Mouse (Mus musculus): ENCODE measurements around the gene Mrap2. TPM values are rescaled to one million over a fixed set of nuclear protein-coding genes. Genes with fewer than 3 reads are reported as not detected.
"Not testable (repeated sequence)": the region's sequence is repeated elsewhere in the genome, so short reads cannot be mapped to it uniquely, and the experiment has no call there.

Mrap2 gene
- polyA plus RNA-seq, 1 experiment = 0.02 TPM

DNA sequence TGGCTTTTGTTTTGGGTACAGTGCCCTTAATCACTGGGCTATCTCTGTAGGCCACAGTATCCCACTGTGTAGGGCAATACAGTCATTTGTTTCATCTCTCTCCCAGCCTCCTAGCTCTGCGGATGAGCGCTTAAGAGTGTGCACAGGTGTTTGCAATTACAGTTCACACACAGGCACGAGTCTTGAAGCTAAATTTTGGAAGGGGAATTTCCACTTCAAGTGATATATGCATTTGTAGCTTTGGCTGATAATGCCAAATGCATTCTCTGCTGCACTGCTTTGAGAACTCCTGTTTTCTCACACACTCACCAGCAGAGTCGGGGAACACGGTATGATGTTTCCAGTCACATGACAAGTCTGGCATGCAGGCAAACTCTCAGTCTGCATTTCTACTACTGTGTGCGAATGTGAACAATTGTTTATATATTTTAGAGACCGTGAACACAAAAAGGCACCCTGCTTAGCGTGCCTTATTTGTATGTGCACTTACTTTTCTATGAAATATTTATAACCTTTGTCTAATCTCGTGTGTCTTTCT is 22.1 kb upstream of the Mrap2 start:
- H3ac ChIP-seq (ENCODE audit: control insufficient read depth, insufficient read length) = no peak overlapping the region
- H3K27me3 ChIP-seq (ENCODE audit: control insufficient read depth, insufficient read depth, insufficient read length) = peaks cover 5% of the 10 kb centered on the region
- H3K79me2 ChIP-seq (ENCODE audit: control insufficient read depth, insufficient read depth) = no peaks in the 10 kb centered on the region
- no peak overlapping the region for H3K4me2 ChIP-seq (ENCODE audit: low read depth)
- H3K4me3 ChIP-seq = no peak overlapping the region
- TF ChIP-seq POLR2A (IDR thresholded peaks at IDR 0.05; ENCODE audit: insufficient read length, low read depth) (no peak), SRF (IDR thresholded peaks at IDR 0.05; ENCODE audit: control insufficient read depth, insufficient read length, low read depth) (no peak), TCF3 (IDR thresholded peaks at IDR 0.05; ENCODE audit: insufficient read length, low read depth) (no peak), TCF12 (IDR thresholded peaks at IDR 0.05; ENCODE audit: insufficient read depth, poor library complexity, severe bottlenecking) (no peak), MAX (IDR thresholded peaks at IDR 0.05; ENCODE audit: low read depth) (no peak), MYOD1 (IDR thresholded peaks at IDR 0.05; ENCODE audit: control insufficient read depth in 1 of 3, insufficient read length in 2 of 3, low read depth in 2 of 3) (no peak), MYOG (IDR thresholded peaks at IDR 0.05; ENCODE audit: control insufficient read depth in 1 of 3, insufficient read depth in 1 of 3, insufficient read length in 2 of 3, low read depth in 2 of 3) (no peak), CEBPB (IDR thresholded peaks at IDR 0.05; ENCODE audit: insufficient read depth, poor library complexity, severe bottlenecking) (no peak), REST (IDR thresholded peaks at IDR 0.05; ENCODE audit: insufficient read depth, insufficient read length) (no peak), E2F4 (IDR thresholded peaks at IDR 0.05; ENCODE audit: insufficient read depth) (no peak), POLR2AphosphoS2 (IDR thresholded peaks at IDR 0.05; ENCODE audit: insufficient read length, low read depth) (no peak)
- no peaks in the 10 kb centered on the region for H3K36me3 ChIP-seq (ENCODE audit: control insufficient read depth, insufficient read depth)

GRCm38 (mm10) chr9:87127046-87127445 is 17.1 kb upstream of the Mrap2 start:
- H3K27me3 ChIP-seq (ENCODE audit: control insufficient read depth, insufficient read depth, insufficient read length); H3K4me3 ChIP-seq; H3K79me2 ChIP-seq (ENCODE audit: control insufficient read depth, insufficient read depth); H3ac ChIP-seq (ENCODE audit: control insufficient read depth, insufficient read length); H3K4me2 ChIP-seq (ENCODE audit: low read depth); H3K36me3 ChIP-seq (ENCODE audit: control insufficient read depth, insufficient read depth): not testable (repeated sequence)

DNA sequence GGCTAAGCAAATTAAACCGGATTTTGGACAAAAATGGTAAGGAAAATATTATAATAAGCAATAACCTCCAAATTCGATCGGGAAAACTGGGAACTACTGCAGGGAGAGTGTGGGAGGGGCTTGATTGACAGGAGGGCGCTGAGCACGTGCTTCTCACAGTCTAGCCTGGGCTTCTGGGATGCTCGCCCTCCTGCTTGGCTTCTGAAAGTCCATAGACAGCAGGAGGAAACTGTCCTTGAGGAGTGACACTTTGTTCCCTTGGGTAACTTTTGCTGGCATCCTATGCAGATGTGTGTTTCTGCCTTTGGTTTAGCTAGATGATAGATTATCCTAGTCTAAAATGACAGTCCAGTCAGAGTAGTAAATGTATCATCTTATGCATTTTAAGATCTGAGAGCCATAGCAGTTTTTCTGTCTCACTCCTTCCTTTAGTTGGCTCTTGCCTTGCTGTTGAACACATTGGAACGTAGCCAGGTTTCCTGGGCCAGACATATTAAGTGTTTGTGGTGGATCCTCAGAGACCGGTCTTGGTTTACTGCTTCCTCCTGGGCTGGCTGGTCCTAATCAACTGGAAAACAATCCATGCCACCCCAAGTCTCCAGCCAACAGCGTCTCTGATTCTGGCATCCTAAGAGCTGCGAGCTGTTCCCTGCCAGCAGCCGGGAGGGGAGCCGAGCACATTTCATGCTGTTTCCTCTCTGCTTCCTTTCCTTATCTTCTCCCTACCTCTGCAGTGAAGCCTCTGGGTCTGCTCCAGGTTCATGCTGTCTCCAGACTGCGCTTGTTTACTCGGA is 8.1 kb upstream of the Mrap2 start:
- TF ChIP-seq SRF (IDR thresholded peaks at IDR 0.05; ENCODE audit: control insufficient read depth, insufficient read length, low read depth) (no peak), USF1 (IDR thresholded peaks at IDR 0.05; ENCODE audit: low read depth) (no peak), CEBPB (IDR thresholded peaks at IDR 0.05; ENCODE audit: insufficient read depth, poor library complexity, severe bottlenecking) (no peak), POLR2AphosphoS2 (IDR thresholded peaks at IDR 0.05; ENCODE audit: insufficient read length, low read depth) (no peak), MAX (IDR thresholded peaks at IDR 0.05; ENCODE audit: low read depth) (no peak), MYOD1 (IDR thresholded peaks at IDR 0.05; ENCODE audit: control insufficient read depth in 1 of 3, insufficient read length in 2 of 3, low read depth in 2 of 3) (no peak), E2F4 (IDR thresholded peaks at IDR 0.05; ENCODE audit: insufficient read depth) (no peak), TCF12 (IDR thresholded peaks at IDR 0.05; ENCODE audit: insufficient read depth, poor library complexity, severe bottlenecking) (no peak), POLR2A (IDR thresholded peaks at IDR 0.05; ENCODE audit: insufficient read length, low read depth) (no peak), MYOG (IDR thresholded peaks at IDR 0.05; ENCODE audit: control insufficient read depth in 1 of 3, insufficient read depth in 1 of 3, insufficient read length in 2 of 3, low read depth in 2 of 3) (no peak), REST (IDR thresholded peaks at IDR 0.05; ENCODE audit: insufficient read depth, insufficient read length) (no peak), TCF3 (IDR thresholded peaks at IDR 0.05; ENCODE audit: insufficient read length, low read depth) (no peak)
- no peaks in the 10 kb centered on the region for H3K79me2 ChIP-seq (ENCODE audit: control insufficient read depth, insufficient read depth)
- no peak overlapping the region for H3K4me3 ChIP-seq
- H3K4me2 ChIP-seq (ENCODE audit: low read depth) = no peak overlapping the region
- no peak overlapping the region for H3ac ChIP-seq (ENCODE audit: control insufficient read depth, insufficient read length)
- peaks cover 21% of the 10 kb centered on the region for H3K27me3 ChIP-seq (ENCODE audit: control insufficient read depth, insufficient read depth, insufficient read length)
- H3K36me3 ChIP-seq (ENCODE audit: control insufficient read depth, insufficient read depth) = no peaks in the 10 kb centered on the region

DNA sequence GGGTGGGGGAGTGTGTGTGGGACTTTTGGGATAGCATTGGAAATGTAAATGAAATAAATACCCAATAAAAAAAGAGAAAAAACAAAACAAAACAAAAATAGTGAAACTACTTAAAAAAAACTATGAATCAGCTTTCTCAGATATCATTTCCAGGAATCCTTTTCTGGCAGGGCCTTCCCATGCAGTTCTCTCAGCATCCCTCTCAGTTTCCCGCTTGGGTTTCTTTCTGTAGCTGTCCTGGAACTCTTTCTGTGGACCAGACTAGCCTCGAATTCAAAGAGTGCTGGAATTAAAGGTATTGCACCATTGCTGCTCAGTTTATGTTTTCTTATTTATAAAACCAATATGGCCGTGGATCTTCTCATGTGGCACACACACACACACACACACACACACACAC is 1.0 kb upstream of the Mrap2 start:
- Histone ChIP-seq H3K79me2 (ENCODE audit: control insufficient read depth, insufficient read depth) (no peaks in the 10 kb centered on the region), H3K36me3 (ENCODE audit: control insufficient read depth, insufficient read depth) (no peaks in the 10 kb centered on the region), H3K4me3 (no peak overlapping the region), H3K27me3 (ENCODE audit: control insufficient read depth, insufficient read depth, insufficient read length) (peaks cover 43% of the 10 kb centered on the region), H3K4me2 (ENCODE audit: low read depth) (no peak overlapping the region), H3ac (ENCODE audit: control insufficient read depth, insufficient read length) (no peak overlapping the region)
- TF ChIP-seq E2F4 (IDR thresholded peaks at IDR 0.05; ENCODE audit: insufficient read depth) (no peak), POLR2A (IDR thresholded peaks at IDR 0.05; ENCODE audit: insufficient read length, low read depth) (no peak), MYOG (IDR thresholded peaks at IDR 0.05; ENCODE audit: control insufficient read depth in 1 of 3, insufficient read depth in 1 of 3, insufficient read length in 2 of 3, low read depth in 2 of 3) (no peak), REST (IDR thresholded peaks at IDR 0.05; ENCODE audit: insufficient read depth, insufficient read length) (no peak), TCF12 (IDR thresholded peaks at IDR 0.05; ENCODE audit: insufficient read depth, poor library complexity, severe bottlenecking) (no peak), TCF3 (IDR thresholded peaks at IDR 0.05; ENCODE audit: insufficient read length, low read depth) (no peak), SRF (IDR thresholded peaks at IDR 0.05; ENCODE audit: control insufficient read depth, insufficient read length, low read depth) (no peak), USF1 (IDR thresholded peaks at IDR 0.05; ENCODE audit: low read depth) (no peak), CEBPB (IDR thresholded peaks at IDR 0.05; ENCODE audit: insufficient read depth, poor library complexity, severe bottlenecking) (no peak), POLR2AphosphoS2 (IDR thresholded peaks at IDR 0.05; ENCODE audit: insufficient read length, low read depth) (no peak), MYOD1 (IDR thresholded peaks at IDR 0.05; ENCODE audit: control insufficient read depth in 1 of 3, insufficient read length in 2 of 3, low read depth in 2 of 3) (no peak), MAX (IDR thresholded peaks at IDR 0.05; ENCODE audit: low read depth) (no peak)
